Mouse (Mus musculus) hindbrain, embryonic 14.5 days (tissue): ENCODE data around the gene Nfkbie. TPM values are rescaled to one million over a fixed set of nuclear protein-coding genes. Genes with fewer than 3 reads are reported as not detected.

Experiments used
- ATAC-seq: fragments of 200-750 bp; cut with Nextera tagmentation; 2 replicates; pipeline ENCODE4 v1.8.0; 2017; ENCODE audit warnings: moderate number of reproducible peaks, mild to moderate bottlenecking, moderate TSS enrichment, moderate library complexity; ENCODE audit not compliant: low FRiP score
- DNase-seq: peaks from one replicate; pipeline ENCODE4 v3.0.0-alpha.2; 2015; ENCODE audit warnings: low spot score
- H3K27ac ChIP-seq: fragments of 300-500 bp; sonication (generic); 2 replicates; pipeline ENCODE4 v1.5.1; 2014; ENCODE audit warnings: mild to moderate bottlenecking, moderate library complexity
- H3K27me3 ChIP-seq: fragments of 300-500 bp; sonication (generic); 2 replicates; pipeline ENCODE4 v1.6.1; 2014; ENCODE audit warnings: mild to moderate bottlenecking, low read length, mixed read lengths; ENCODE audit not compliant: control insufficient read depth, insufficient read depth
- H3K36me3 ChIP-seq: fragments of 300-500 bp; sonication (generic); replicated peaks from 2 replicates; pipeline ENCODE4 v1.6.1; 2014; ENCODE audit not compliant: control insufficient read depth, insufficient read depth
- H3K4me1 ChIP-seq: fragments of 300-500 bp; sonication (generic); replicated peaks from 2 replicates; pipeline ENCODE4 v1.6.1; 2014; ENCODE audit warnings: antibody characterized with exemption, low read length, mixed read lengths; ENCODE audit not compliant: control insufficient read depth, insufficient read depth
- H3K4me2 ChIP-seq: fragments of 300-500 bp; sonication (generic); replicated peaks from 2 replicates; pipeline ENCODE4 v1.6.1; 2014; ENCODE audit warnings: mild to moderate bottlenecking, moderate library complexity
- H3K4me3 ChIP-seq: fragments of 300-500 bp; sonication (generic); replicated peaks from 2 replicates; pipeline ENCODE4 v1.5.1; 2014; ENCODE audit warnings: mild to moderate bottlenecking, low read length
- H3K9ac ChIP-seq: fragments of 300-500 bp; sonication (generic); 2 replicates; pipeline ENCODE4 v1.6.1; 2014
- H3K9me3 ChIP-seq: fragments of 300-500 bp; sonication (generic); 2 replicates; pipeline ENCODE4 v1.6.1; 2016; ENCODE audit warnings: low read length; ENCODE audit not compliant: control insufficient read depth
- WGBS: fragments of 180-500 bp; shearing (Covaris S2); extraction: QIAGEN DNeasy Blood & Tissue Kit; methylation state at CpG from one replicate; pipeline ENCODE4 v1.1.7; 2014; 5-methylcytosine and 5-hydroxymethylcytosine counted together
- polyA plus RNA-seq: library from polyadenylated mRNA; unstranded; fragments of >200 nt; fragmentation: Nextera tagmentation; extraction: Ambion mirVana; gene quantifications from 2 replicates; pipeline ENCODE4 v1.2.1, GENCODE M21; 2014

Gene Nfkbie
- polyA plus RNA-seq, 1 experiment from 2014 or later: 4.3 TPM

DNA sequence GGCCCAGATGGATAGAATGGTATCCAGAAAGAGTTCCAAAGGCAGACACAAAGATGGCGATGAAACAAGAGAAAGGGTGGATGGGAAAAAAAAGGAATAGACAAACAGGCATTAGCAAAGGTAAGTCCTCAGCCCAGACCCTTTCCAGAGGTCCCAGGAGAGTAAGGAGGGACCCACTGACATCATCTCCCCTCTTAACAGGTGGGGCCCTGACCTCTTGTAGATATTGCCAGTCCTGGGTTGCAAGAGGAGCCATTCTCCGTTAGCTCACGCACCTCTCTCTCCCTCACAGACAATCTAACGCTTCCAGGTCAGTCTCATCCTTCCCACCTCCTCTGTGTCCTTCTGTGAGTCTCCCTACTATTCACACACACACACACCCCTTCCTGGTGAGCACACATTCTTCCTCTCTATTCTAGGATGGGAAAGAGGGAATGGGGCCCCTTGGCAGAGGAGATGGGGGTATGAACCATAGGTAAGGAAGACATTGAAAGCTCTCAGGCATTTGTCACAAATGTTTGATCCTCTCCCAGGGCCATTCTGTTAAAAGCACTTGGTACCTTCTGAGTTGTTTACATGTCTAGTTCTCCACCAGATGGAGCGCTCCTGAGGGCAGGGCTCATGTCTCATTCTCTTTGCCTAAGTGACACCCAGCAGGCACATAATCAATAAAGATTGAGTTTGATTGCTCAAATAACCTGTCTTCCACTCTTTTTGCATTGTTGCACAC is 7.9 kb upstream of the Nfkbie start:
- Histone ChIP-seq H3K9me3 (no peaks in the 10 kb centered on the region), H3K36me3 (peaks cover 31% of the 10 kb centered on the region), H3K4me3 (peak overlapping the region; percentile 90), H3K4me1 (peaks cover 39% of the 10 kb centered on the region), H3K9ac (peak overlapping the region; percentile 99; the same call in 1 of the 2 replicates), H3K4me2 (peak overlapping the region; percentile 59), H3K27ac (no peak overlapping the region; the same call in 1 of the 2 replicates), H3K27me3 (peaks cover 31% of the 10 kb centered on the region)
- ATAC-seq (no peak), DNase-seq (no peak)
- 80% methylated on average over 5 of the region's 5 CpGs for WGBS

- Histone ChIP-seq H3K36me3 (peaks cover 31% of the 10 kb centered on the region), H3K27ac (peak overlapping the region; percentile 95), H3K9ac (peak overlapping the region; percentile 99), H3K27me3 (peaks cover 31% of the 10 kb centered on the region), H3K4me2 (peak overlapping the region; percentile 59), H3K4me3 (peak overlapping the region; percentile 90), H3K9me3 (no peaks in the 10 kb centered on the region), H3K4me1 (peaks cover 37% of the 10 kb centered on the region)
- ATAC-seq: peak; percentile 67
- WGBS: 3% methylated on average over 43 of the region's 68 CpGs
- DNase-seq: peak; percentile 67
Measured at GRCm38 (mm10) chr17:45548541-45549512, 6.7 kb upstream of the Nfkbie start.

- H3K36me3 ChIP-seq: peaks cover 24% of the 10 kb centered on the region
- peaks cover 29% of the 10 kb centered on the region for H3K4me1 ChIP-seq
Measured at GRCm38 (mm10) chr17:45549617-45550181, 5.8 kb upstream of the Nfkbie start, which contains the start of gene Tmem151b. Gene Tmem151b (minus strand): TSS chr17:45549677.

DNA sequence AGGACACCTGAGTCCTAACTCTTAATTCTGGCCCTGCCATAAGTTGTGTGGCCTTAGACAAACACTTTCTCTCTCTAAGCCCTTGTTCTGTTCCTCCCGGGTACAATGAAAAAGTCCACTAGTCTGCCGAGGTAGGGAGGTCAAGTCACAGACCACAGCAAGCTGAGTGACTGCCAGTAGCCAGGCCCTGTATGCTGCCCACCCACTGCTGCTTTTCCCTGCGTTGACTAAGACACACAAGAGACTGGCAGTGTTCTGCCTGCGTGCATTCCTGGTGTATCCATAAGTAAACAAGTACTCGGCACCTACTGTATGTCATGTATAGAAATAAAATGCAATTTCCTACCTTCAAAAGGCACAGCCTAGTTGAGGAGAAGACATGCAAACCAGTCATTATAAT is 5.2 kb upstream of the Nfkbie start:
- H3K9ac ChIP-seq: peak overlapping the region; percentile 99; the same call in 1 of the 2 replicates
- peaks cover 23% of the 10 kb centered on the region for H3K4me1 ChIP-seq
- H3K27ac ChIP-seq: peak overlapping the region; percentile 95; the same call in 1 of the 2 replicates
- H3K27me3 ChIP-seq: peaks cover 19% of the 10 kb centered on the region
- H3K4me2 ChIP-seq: peak overlapping the region; percentile 59
- 25% methylated on average over 5 of the region's 5 CpGs for WGBS
- H3K36me3 ChIP-seq: peaks cover 18% of the 10 kb centered on the region
- H3K9me3 ChIP-seq: no peaks in the 10 kb centered on the region
- no peak for ATAC-seq
- peak overlapping the region; percentile 90; the same call in 1 of the 2 replicates for H3K4me3 ChIP-seq
- DNase-seq: no peak

More at GRCm38 (mm10) chr17:45549617-45550181, 5.8 kb upstream of the Nfkbie start, which contains the start of gene Tmem151b:
- H3K4me3 ChIP-seq: peak within 1 kb of the TSS; percentile 90
- under 1% methylated on average over 12 of the region's 29 CpGs for WGBS
- H3K9ac ChIP-seq: peak within 1 kb of the TSS; percentile 99
- H3K4me2 ChIP-seq: peak within 1 kb of the TSS; percentile 59
- DNase-seq: peak; percentile 70
- H3K9me3 ChIP-seq: no peaks in the 10 kb centered on the region
- peak; percentile 57 for ATAC-seq
- peak within 1 kb of the TSS; percentile 95 for H3K27ac ChIP-seq
- H3K27me3 ChIP-seq: peaks cover 25% of the 10 kb centered on the region

GRCm38 (mm10) chr17:45551249-45551796 is 4.2 kb upstream of the Nfkbie start:
- ATAC-seq (no peak), DNase-seq (no peak)
- Histone ChIP-seq H3K9me3 (no peaks in the 10 kb centered on the region), H3K36me3 (peaks cover 8% of the 10 kb centered on the region), H3K27me3 (peaks cover 9% of the 10 kb centered on the region), H3K4me3 (no peak overlapping the region), H3K4me1 (peaks cover 18% of the 10 kb centered on the region), H3K27ac (no peak overlapping the region), H3K4me2 (no peak overlapping the region), H3K9ac (no peak overlapping the region)
- 45% methylated on average over 7 of the region's 7 CpGs for WGBS

GRCm38 (mm10) chr17:45551816-45552451 is 3.6 kb upstream of the Nfkbie start:
- H3K4me3 ChIP-seq: no peak overlapping the region
- H3K9ac ChIP-seq: no peak overlapping the region
- peak; percentile 83 for DNase-seq
- no peak overlapping the region for H3K27ac ChIP-seq
- H3K4me1 ChIP-seq: peaks cover 18% of the 10 kb centered on the region
- H3K36me3 ChIP-seq: peaks cover 2% of the 10 kb centered on the region
- 3% methylated on average over 8 of the region's 8 CpGs for WGBS
- ATAC-seq: peak; percentile 35; the same call in 1 of the 2 replicates
- peaks cover 3% of the 10 kb centered on the region for H3K27me3 ChIP-seq
- H3K4me2 ChIP-seq: no peak overlapping the region
- H3K9me3 ChIP-seq: no peaks in the 10 kb centered on the region

- Histone ChIP-seq H3K27ac (no peak overlapping the region), H3K4me3 (no peak overlapping the region), H3K4me2 (no peak overlapping the region), H3K9ac (no peak overlapping the region), H3K36me3 (no peaks in the 10 kb centered on the region), H3K9me3 (no peaks in the 10 kb centered on the region), H3K4me1 (peaks cover 16% of the 10 kb centered on the region), H3K27me3 (no peaks in the 10 kb centered on the region)
- 85% methylated on average over 3 of the region's 3 CpGs for WGBS
- ATAC-seq: no peak
- no peak for DNase-seq
Measured at GRCm38 (mm10) chr17:45553065-45553464, 2.4 kb upstream of the Nfkbie start.

DNA sequence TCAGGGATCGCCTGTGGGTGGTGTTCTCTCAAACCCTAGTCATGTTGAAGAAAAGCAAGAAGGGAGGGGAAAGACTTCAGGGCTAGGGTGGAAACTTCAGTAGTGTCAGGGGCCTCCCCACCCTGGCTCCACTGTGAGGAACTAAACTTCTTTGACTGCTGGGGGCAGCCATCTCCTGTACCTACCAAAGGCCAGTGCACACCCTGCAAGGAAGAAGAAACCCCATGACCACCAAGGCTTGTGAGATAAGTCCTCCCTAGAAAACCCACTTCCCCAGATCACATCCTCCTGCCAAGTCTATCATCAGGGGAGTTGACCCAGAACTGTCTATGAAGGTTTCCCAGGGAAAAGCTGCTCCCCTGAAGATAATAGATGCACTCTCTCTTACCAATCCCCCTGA is 1.1 kb upstream of the Nfkbie start:
- no peak overlapping the region for H3K9ac ChIP-seq
- H3K27ac ChIP-seq: no peak overlapping the region
- H3K27me3 ChIP-seq: no peaks in the 10 kb centered on the region
- WGBS: 48% methylated on average over 1 of the region's 1 CpGs
- H3K36me3 ChIP-seq: no peaks in the 10 kb centered on the region
- no peak overlapping the region for H3K4me2 ChIP-seq
- H3K9me3 ChIP-seq: no peaks in the 10 kb centered on the region
- DNase-seq: no peak
- H3K4me1 ChIP-seq: peaks cover 11% of the 10 kb centered on the region
- no peak for ATAC-seq
- H3K4me3 ChIP-seq: no peak overlapping the region
